Mouse (Mus musculus) spleen, postnatal 0 days (tissue): Measurements from ENCODE around the gene Mxd1. TPM values are rescaled to one million over a fixed set of nuclear protein-coding genes. Genes with fewer than 3 reads are reported as not detected.

ENCODE experiments used
- polyA plus RNA-seq: library from polyadenylated mRNA; unstranded; fragments of >200 nt; fragmentation: Nextera tagmentation; extraction: Ambion mirVana; gene quantifications from 2 replicates; pipeline ENCODE4 v1.2.1, GENCODE M21; 2015

The Mxd1 gene
- 46.8 and 47.6 TPM in 2 replicates for polyA plus RNA-seq

DNA sequence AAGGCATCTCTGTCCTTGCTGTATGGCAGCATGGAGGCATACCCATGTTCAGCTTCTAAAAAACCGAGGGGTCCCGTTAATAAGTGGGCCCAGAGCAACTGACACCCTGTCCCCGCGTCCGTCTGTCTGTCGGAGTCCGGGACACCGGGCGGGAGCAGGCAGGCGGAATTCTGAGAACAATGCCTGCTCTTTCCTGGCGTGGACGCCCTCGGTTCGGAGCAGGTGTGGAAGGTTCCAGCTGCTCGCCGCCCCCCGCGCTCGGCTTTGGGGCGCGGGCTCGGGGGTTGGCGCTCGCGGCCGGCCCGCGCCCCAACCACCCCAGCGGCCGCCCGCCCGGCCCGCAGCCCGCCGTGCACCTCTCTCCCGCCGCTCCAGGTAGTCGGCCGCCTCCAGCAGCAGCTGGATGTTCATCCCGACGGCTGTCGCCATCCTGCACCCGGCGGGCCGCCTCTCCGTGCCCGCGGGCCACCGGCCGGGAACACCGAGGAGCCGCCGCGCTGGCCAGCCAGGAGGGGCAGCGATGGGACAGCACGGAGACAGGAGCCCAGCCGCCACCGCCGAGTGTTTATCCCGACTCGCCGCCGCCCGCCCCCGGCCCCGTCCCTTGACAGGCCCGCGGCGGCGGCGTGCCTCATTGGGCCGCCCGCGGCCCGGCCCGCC is at the start of gene Mxd1:
TSS of gene Mxd1 (minus strand) at position 582 of the 660 bp plus-strand sequence.

DNA sequence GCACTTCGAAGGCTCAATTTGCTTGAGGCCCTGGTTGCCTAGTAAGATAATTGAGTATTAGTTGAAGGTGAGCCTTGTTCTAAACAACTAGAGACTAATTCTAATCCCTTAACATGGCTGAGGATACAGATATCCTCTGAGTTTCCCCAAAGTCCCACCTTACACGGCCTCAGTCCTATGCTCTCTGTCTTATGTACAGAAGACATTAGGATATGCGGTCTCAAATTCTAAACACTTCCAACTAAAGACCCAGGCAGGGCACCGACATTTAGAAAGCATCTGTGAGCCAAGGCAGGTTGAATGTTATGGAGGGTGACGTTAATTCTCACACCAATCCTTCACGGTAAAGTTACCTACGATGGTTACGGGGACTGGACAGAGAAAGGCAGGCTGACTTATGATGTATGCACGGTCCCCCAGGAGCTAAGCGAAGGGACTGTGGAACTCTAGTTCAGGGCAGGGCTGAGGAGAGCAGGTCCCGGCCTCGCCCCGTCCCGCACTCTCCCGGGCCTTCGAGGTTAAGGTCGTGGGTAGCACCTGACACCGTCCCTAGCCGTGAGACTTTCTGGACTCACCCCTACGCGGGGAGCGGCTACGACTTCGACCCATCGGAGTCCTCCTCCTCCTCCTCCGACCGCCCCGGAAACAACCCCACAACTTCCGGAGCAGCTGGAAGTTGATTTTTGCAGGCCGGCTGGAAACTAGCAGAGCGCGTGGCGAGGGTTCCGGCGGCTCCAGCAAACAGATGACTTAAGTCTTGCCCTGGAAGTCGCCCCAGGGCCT is 15.1 kb upstream of the Mxd1 start, which contains the start of gene Snrnp27:
TSS of gene Snrnp27 (minus strand) at position 651 of the 783 bp plus-strand sequence.

DNA sequence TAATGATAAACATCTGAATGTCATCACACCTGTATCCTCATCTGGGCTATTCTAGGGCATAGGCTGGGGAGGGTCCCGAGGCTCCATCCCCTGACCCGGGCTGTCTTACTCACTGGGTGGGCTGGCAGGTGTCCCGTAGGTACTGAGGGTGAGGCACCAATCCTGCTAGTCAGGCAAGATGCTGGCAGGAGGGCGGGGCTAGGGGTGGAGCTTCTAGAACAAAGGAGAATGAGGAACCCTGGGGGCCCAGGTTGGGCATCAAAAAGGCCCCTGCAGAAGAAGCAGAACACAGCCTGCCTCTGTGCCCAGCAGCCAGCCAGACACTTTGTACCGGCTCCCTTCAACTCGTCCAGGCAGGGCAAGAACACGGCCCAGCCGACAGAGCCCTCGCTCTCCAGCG is 41.0 kb downstream of the Mxd1 start, which contains the start of gene Asprv1:
TSS of gene Asprv1 (plus strand) at position 219 of the 400 bp plus-strand sequence.

Other genes with a start within 250 kb of the Mxd1 start
- not detected in 2 replicates for gene Gm44790, start 242.5 kb downstream of the Mxd1 start, polyA plus RNA-seq
- 17.3 and 21.0 TPM in 2 replicates for gene C87436, start 230.8 kb downstream of the Mxd1 start, polyA plus RNA-seq
- gene Pcbp1, start 142.8 kb downstream of the Mxd1 start, polyA plus RNA-seq = 271 and 280 TPM in 2 replicates
- 45.2 and 54.4 TPM in 2 replicates for gene Asprv1, start 41.0 kb downstream of the Mxd1 start, polyA plus RNA-seq
- 76.2 and 81.8 TPM in 2 replicates for gene Snrnp27, start 15.4 kb upstream of the Mxd1 start, polyA plus RNA-seq
- 10.3 and 11.2 TPM in 2 replicates for gene Gmcl1, start 64.2 kb upstream of the Mxd1 start, polyA plus RNA-seq
- gene Anxa4, start 124.4 kb upstream of the Mxd1 start, polyA plus RNA-seq = 8.9 and 11.3 TPM in 2 replicates
- gene Aak1, start 180.4 kb upstream of the Mxd1 start, polyA plus RNA-seq = 4.6 and 4.8 TPM in 2 replicates